Mouse (Mus musculus) T-cell, adult 66 days (primary cell): ENCODE data around the gene Bnip3. TPM values are rescaled to one million over a fixed set of nuclear protein-coding genes. Genes with fewer than 3 reads are reported as not detected.

Source experiments
- total RNA-seq, 2 experiments: library from RNA; stranded (reverse); gene quantifications; 3 replicates in 1 of 2; 4 replicates in 1 of 2; pipeline ENCODE4 v1.2.4; 2023

Gene Bnip3
- total RNA-seq = 1 to 10 TPM; 2.2 to 5.3 TPM

DNA sequence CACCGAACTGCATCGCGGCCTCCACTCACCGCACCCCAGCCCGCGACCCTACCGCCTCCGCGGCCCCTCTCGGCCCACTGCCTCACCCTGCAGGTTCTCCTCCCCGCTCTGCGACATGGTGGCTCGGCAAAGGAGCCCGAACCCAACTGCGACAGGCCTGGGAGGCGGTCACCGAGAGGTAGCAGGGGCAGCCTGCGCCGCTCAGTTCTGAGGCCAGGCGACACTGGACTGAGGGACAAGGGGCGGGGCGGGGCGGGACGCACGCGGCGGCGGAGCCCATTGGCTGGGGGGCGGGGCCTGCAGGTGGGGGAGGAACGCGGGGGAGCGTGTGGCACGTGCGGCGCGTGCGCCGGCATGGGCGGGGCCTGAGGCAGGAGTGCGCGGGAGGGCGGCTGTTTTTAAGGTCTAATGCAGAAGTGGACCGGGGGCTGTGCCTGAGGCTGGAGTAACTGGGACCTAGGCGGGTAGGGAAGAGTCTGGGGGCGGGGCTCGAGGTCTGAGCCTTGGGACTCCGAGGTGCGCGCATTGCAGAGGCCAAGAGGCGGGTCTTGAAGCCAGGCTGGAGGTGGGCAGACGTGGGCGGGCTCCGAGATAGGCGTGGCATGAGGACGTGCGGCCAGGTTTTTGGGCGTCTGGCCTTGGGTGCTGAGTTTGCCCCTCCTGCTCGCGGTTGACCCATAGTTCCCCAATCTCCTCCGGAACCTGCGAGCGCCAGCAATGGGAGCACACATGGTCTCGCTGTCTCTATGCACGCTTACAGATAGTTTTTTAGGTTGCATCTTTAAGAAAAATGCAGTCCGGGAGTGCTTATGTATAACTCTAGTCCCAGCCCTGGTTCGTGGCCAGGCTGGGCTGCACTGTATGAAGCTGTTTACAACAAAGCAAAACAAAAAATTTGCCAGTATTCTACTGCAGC, at the start of gene Bnip3:
Gene Bnip3, minus strand, starts transcription at position 243 of the 916 bp plus-strand sequence.

GRCm38 (mm10) chr7:138940612-138941461, 31.5 kb upstream of the Bnip3 start, which contains the start of gene Jakmip3:
Gene Jakmip3 (plus strand): TSS chr7:138940730.

DNA sequence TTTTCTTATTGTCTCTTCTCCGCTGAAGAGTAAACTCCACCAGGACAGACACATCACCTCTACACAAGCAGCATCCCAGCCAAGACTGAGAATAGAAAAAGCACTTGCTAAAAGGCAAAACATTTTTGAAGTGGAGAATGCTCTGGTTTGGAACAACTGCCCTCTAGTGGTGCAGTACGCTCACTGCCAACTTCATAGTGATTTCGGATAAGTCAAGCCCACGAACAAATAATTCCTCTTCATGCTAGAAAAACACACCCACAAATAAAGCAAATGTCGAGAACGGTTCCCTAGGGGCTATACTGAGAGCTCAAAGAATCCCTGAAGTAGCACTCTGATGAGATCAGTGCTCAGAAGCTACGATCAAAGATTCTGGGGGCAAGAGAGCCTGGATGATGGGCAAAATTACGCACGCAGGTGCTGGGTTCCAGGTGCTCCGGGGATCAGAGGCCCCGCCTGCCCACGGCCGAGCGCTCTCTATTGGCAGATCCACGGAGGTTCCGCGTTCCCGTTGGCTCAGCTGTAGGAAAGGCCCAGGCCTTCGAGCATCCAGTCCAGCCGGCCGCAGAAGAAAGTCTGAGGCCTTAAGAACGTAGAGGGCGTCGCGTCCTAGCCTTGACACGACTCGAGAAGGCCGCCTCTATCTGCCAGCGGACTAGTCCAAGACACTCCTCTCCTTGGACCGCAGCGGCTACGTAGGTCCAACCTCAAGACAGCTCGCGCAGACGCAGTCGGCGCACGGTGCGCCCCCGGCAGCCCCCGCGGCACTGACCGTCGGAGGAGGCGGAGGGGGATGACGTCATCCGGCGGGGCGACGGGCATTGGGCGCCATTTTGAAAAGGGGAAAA, 63.6 kb downstream of the Bnip3 start, which contains the start of the genes Ppp2r2d and Mapk1ip1:
Gene Ppp2r2d, plus strand, starts transcription at position 536 of the 848 bp plus-strand sequence.
Gene Mapk1ip1, minus strand, starts transcription at position 730 of the 848 bp plus-strand sequence.

Other genes starting within 250 kb of the Bnip3 start
- gene Ppp2r2d, start 63.4 kb downstream of the Bnip3 start, total RNA-seq = 10 to 100 TPM; 57.9 to 76.1 TPM
- 10 to 100 TPM; 38.0 to 43.9 TPM for gene Mapk1ip1, start 63.2 kb downstream of the Bnip3 start, total RNA-seq
- not detected for gene Jakmip3, start 31.2 kb upstream of the Bnip3 start, total RNA-seq
- gene Dpysl4, start 176.5 kb upstream of the Bnip3 start, total RNA-seq = not detected